Mouse (Mus musculus) erythroblast, embryonic 14.5 days (primary cell): Measurements from ENCODE around the gene Cyp2d26.

Experiments used
- GATA1 ChIP-seq: IDR thresholded peaks from 2 replicates; pipeline ENCODE4 v1.6.1; 2012; ENCODE audit warnings: low read length, inconsistent platforms, mixed read lengths
- TAL1 ChIP-seq: IDR thresholded peaks from 3 replicates; pipeline ENCODE4 v1.6.1; 2012; ENCODE audit warnings: low read length, inconsistent platforms, mixed read lengths

DNA sequence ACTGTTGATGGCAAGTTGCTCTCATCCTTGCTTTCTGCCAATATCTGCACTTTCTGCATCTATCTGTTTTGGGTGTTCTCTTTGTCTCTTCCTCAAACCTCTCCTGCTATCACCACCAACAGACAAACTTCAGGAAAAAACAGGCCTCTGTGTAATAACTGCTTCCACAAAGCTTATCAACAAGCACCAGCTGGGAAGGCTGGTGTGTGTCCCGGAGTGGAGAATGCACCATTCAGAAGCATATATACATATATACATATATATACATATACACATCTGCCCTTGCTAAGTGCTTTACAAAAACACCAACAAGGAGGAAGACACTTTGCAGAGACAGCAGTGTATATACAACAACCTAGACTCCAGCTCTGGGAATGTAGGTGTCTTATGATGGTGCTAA lies 16.5 kb upstream of the Cyp2d26 start:
- TF ChIP-seq GATA1: no peak
- TF ChIP-seq TAL1: no peak; the same call in 2 of the 3 replicates
